Mouse (Mus musculus): ENCODE measurements around the gene Atp10a. TPM values are rescaled to one million over a fixed set of nuclear protein-coding genes. Genes with fewer than 3 reads are reported as not detected.

The Atp10a gene
- polyA plus RNA-seq, 1 experiment from 2014 or later, result 0.93 TPM

DNA sequence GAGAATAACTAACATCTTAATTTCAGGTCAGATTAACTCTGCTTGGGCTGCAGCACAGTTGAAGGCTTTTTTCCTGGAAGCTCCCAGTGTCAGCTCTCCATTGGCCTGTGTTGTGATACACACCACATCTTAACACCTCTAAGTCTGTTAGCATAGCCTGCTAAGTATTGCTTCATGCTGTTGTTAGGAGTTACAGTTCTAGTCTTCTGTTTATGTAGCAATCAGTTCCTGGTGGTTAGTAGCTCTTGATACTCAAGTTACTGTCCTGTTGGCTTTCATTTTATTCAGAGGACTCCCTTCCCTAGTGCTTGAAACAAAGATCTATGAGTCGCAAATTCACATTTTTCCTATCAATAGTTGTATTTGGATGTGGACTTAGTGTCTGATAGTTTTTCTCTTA, 39.7 kb downstream of the Atp10a start:
- no peak for ATAC-seq
- Histone ChIP-seq H3K27me3 (replicated peaks; ENCODE audit: control insufficient read depth, insufficient read depth, low read length) (no peaks in the 10 kb centered on the region), H3K9ac (ENCODE audit: low read length) (no peak overlapping the region), H3K4me1 (ENCODE audit: control insufficient read depth, insufficient read depth, low read length) (peaks cover 9% of the 10 kb centered on the region), H3K4me2 (ENCODE audit: low read length) (no peak overlapping the region), H3K4me3 (ENCODE audit: low read depth, low read length) (no peak overlapping the region), H3K27ac (ENCODE audit: low read depth, low read length) (no peak overlapping the region), H3K9me3 (replicated peaks; ENCODE audit: control insufficient read depth, low read length) (no peaks in the 10 kb centered on the region), H3K36me3 (ENCODE audit: control insufficient read depth, insufficient read depth, low read length) (no peaks in the 10 kb centered on the region)
- 95% methylated on average over 1 of the region's 1 CpGs for WGBS
- DNase-seq (ENCODE audit: low spot score), result no peak

DNA sequence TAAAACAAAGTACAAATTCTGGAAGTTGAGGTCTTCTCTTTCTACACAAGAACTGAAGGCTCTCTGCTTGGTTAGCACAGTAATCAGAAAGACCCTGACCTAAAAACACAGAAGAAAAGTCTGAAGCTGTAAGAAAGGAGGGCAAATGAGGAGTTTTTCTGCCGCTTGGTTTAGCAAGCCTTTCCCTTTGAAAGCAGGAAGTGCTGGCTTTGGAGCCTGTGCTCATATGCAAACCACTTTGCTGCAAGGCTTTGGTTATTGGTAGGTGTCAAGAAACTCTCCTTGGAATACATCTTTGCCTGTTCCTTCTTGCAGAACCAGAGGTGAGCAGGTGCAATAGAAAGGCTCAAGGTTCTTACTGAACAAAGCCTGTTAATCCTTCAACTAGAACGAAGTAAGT, 41.1 kb downstream of the Atp10a start:
- H3K4me3 ChIP-seq (ENCODE audit: low read depth, low read length), result no peak overlapping the region
- 60% methylated on average over 2 of the region's 2 CpGs for WGBS

DNA sequence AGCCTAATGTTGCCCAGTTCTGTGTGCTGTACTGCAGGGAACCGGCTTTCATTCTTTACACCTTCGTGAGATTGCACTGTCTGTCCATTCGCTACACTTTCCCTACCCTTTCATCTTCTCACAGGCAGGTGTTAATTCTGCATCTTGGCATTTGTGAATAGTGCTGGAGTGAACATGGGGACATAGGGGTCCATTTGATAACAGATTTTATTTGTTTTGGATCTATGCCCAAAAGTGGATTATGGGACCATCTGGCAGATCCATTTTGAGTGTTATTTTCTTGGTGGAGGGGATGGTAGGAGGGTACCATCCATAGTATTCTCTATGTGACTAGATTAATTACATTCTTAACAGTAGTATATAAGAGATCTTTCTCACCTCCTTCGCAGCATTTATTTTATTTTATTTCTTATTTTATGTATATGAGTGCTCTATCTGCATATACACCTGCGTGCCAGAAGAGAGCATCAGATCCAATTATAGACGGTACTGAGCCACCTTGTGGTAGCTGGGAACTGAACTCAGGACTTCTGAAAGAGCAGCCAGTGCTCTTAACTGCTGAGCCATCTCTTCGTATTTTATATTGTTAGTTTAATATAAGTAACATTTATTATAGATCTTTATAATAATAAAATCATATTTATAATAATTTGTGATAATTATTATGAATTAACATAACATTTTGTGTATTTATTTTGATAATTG, 42.9 kb downstream of the Atp10a start:
- H3K4me2 ChIP-seq (ENCODE audit: low read length), result no peak overlapping the region
- H3K36me3 ChIP-seq (ENCODE audit: control insufficient read depth, insufficient read depth, low read length), result no peaks in the 10 kb centered on the region
- no peaks in the 10 kb centered on the region for H3K9me3 ChIP-seq (replicated peaks; ENCODE audit: control insufficient read depth, low read length)
- no peak overlapping the region for H3K4me3 ChIP-seq (ENCODE audit: low read depth, low read length)
- H3K27me3 ChIP-seq (replicated peaks; ENCODE audit: control insufficient read depth, insufficient read depth, low read length), result no peaks in the 10 kb centered on the region
- no peaks in the 10 kb centered on the region for H3K4me1 ChIP-seq (ENCODE audit: control insufficient read depth, insufficient read depth, low read length)
- WGBS, result 73% methylated on average over 7 of the region's 7 CpGs
- no peak overlapping the region for H3K9ac ChIP-seq (ENCODE audit: low read length)
- peak; percentile 63; the same call in 1 of the 2 replicates for ATAC-seq
- no peak overlapping the region for H3K27ac ChIP-seq (ENCODE audit: low read depth, low read length)
- DNase-seq (ENCODE audit: low spot score), result peak; percentile 50

More for the DNA sequence above, 41.1 kb downstream of the Atp10a start:
- Histone ChIP-seq H3K27me3 (replicated peaks; ENCODE audit: control insufficient read depth, insufficient read depth, low read length) (no peaks in the 10 kb centered on the region), H3K36me3 (ENCODE audit: control insufficient read depth, insufficient read depth, low read length) (no peaks in the 10 kb centered on the region), H3K9ac (ENCODE audit: low read length) (no peak overlapping the region), H3K27ac (ENCODE audit: low read depth, low read length) (no peak overlapping the region), H3K4me2 (ENCODE audit: low read length) (no peak overlapping the region), H3K4me1 (ENCODE audit: control insufficient read depth, insufficient read depth, low read length) (0 out of 2 replicates have a peak, but pooled peaks cover 8% of the 10 kb centered on the region), H3K9me3 (replicated peaks; ENCODE audit: control insufficient read depth, low read length) (no peaks in the 10 kb centered on the region)
- ATAC-seq (no peak), DNase-seq (ENCODE audit: low spot score) (no peak)

DNA sequence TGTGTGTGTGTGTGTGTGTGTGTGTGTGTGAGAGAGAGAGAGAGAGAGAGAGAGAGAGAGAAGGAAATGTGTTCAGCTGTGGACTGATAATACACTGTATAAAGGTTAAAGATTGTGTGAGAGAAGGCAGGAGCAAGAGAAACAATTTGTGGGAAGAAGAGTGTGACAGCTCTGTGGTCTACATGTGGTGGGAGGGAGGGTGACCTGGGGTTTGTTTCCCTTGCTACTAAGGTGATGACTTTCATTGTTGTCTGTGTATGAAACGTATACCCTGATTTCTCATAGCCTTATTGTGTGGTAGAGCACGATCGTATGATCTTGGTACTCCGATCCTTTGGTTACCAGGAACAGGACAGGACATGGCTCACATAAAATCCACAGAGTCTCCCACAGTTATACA, 45.3 kb downstream of the Atp10a start:
- H3K27ac ChIP-seq (ENCODE audit: low read depth, low read length), result no peak overlapping the region
- no peak overlapping the region for H3K9ac ChIP-seq (ENCODE audit: low read length)
- no peaks in the 10 kb centered on the region for H3K27me3 ChIP-seq (replicated peaks; ENCODE audit: control insufficient read depth, insufficient read depth, low read length)
- no peaks in the 10 kb centered on the region for H3K9me3 ChIP-seq (replicated peaks; ENCODE audit: control insufficient read depth, low read length)
- ATAC-seq, result no peak
- 95% methylated on average over 4 of the region's 4 CpGs for WGBS
- no peaks in the 10 kb centered on the region for H3K36me3 ChIP-seq (ENCODE audit: control insufficient read depth, insufficient read depth, low read length)
- DNase-seq (ENCODE audit: low spot score), result no peak
- no peaks in the 10 kb centered on the region for H3K4me1 ChIP-seq (ENCODE audit: control insufficient read depth, insufficient read depth, low read length)
- H3K4me2 ChIP-seq (ENCODE audit: low read length), result no peak overlapping the region
- no peak overlapping the region for H3K4me3 ChIP-seq (ENCODE audit: low read depth, low read length)

DNA sequence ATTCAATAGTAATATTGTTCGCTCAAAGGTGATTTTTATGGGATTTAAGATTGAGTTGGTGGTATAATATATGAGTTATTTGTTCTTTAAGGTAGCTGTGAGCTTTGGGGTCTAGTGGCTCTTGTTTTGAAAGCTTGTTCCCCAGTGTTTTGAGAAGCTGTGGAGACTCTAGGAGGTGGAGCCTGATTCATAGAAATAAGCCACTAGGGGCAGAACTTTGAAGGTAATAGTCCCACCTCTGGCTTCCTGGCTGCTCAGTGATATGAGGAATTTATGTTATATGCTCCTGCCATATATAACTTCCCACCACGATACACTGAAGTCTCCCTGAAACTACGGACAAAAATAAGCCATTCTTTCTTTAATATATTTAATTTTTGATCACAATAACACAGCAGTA, 49.2 kb downstream of the Atp10a start:
- 96% methylated on average over 3 of the region's 3 CpGs for WGBS
- ATAC-seq (no peak), DNase-seq (ENCODE audit: low spot score) (no peak)
- H3K4me3 ChIP-seq (ENCODE audit: low read depth, low read length), result no peak overlapping the region
- H3K27me3 ChIP-seq (replicated peaks; ENCODE audit: control insufficient read depth, insufficient read depth, low read length), result no peaks in the 10 kb centered on the region
- H3K4me2 ChIP-seq (ENCODE audit: low read length), result no peak overlapping the region
- no peaks in the 10 kb centered on the region for H3K36me3 ChIP-seq (ENCODE audit: control insufficient read depth, insufficient read depth, low read length)
- no peaks in the 10 kb centered on the region for H3K9me3 ChIP-seq (replicated peaks; ENCODE audit: control insufficient read depth, low read length)
- H3K9ac ChIP-seq (ENCODE audit: low read length), result no peak overlapping the region
- H3K27ac ChIP-seq (ENCODE audit: low read depth, low read length), result no peak overlapping the region
- H3K4me1 ChIP-seq (ENCODE audit: control insufficient read depth, insufficient read depth, low read length), result no peaks in the 10 kb centered on the region

DNA sequence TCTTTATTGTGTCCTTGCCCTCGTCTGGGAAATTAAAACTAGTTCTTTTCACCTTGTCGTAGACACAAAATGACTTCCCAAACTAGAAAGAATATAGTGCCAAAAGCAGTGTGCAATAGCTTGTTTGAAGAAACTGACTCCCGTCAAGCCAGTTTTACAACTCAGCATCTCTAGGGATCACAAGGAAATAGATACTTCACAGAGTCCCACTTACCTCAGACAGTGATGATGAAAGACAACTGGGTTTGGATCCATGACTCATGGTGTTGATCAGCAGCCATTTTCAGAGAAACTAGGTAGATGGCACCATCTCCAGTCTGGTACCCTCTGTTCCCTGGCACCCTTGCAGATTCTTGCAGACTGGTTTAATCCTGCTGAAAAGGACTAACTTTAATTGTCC, 53.3 kb downstream of the Atp10a start:
- ATAC-seq, result no peak

DNA sequence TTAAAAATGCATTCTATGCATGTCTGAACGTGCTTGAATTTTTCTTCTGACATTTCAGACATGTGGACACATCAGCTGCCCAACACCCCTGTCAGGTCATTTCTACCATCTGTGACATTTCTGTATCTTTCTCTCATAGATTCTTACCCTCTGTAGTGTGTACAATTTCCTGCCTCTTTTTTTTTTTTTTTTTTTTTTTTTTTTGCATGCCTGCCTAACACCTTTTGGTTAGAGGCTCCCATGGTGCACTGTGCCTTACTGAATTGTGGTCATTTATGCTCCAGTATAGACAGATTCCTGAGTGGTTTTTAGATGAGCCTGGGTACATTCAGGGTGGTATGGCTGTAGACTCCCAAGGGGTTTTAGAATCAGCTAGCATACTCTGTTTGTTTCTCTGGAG, 54.3 kb downstream of the Atp10a start:
- ATAC-seq (no peak), DNase-seq (ENCODE audit: low spot score) (no peak)
- Histone ChIP-seq H3K4me3 (ENCODE audit: low read depth, low read length) (no peak overlapping the region), H3K9ac (ENCODE audit: low read length) (no peak overlapping the region), H3K9me3 (replicated peaks; ENCODE audit: control insufficient read depth, low read length) (no peaks in the 10 kb centered on the region), H3K36me3 (ENCODE audit: control insufficient read depth, insufficient read depth, low read length) (no peaks in the 10 kb centered on the region), H3K27ac (ENCODE audit: low read depth, low read length) (no peak overlapping the region), H3K4me2 (ENCODE audit: low read length) (no peak overlapping the region), H3K4me1 (ENCODE audit: control insufficient read depth, insufficient read depth, low read length) (no peaks in the 10 kb centered on the region), H3K27me3 (replicated peaks; ENCODE audit: control insufficient read depth, insufficient read depth, low read length) (no peaks in the 10 kb centered on the region)
- WGBS, result 86% methylated on average over 1 of the region's 1 CpGs

More for the DNA sequence above, 53.3 kb downstream of the Atp10a start:
- Histone ChIP-seq H3K4me3 (ENCODE audit: low read depth, low read length) (no peak overlapping the region), H3K36me3 (ENCODE audit: control insufficient read depth, insufficient read depth, low read length) (no peaks in the 10 kb centered on the region), H3K9ac (ENCODE audit: low read length) (no peak overlapping the region), H3K9me3 (replicated peaks; ENCODE audit: control insufficient read depth, low read length) (no peaks in the 10 kb centered on the region), H3K4me1 (ENCODE audit: control insufficient read depth, insufficient read depth, low read length) (no peaks in the 10 kb centered on the region), H3K4me2 (ENCODE audit: low read length) (no peak overlapping the region), H3K27me3 (replicated peaks; ENCODE audit: control insufficient read depth, insufficient read depth, low read length) (no peaks in the 10 kb centered on the region), H3K27ac (ENCODE audit: low read depth, low read length) (no peak overlapping the region)
- WGBS, result 84% methylated on average over 3 of the region's 3 CpGs
- no peak for DNase-seq (ENCODE audit: low spot score)

DNA sequence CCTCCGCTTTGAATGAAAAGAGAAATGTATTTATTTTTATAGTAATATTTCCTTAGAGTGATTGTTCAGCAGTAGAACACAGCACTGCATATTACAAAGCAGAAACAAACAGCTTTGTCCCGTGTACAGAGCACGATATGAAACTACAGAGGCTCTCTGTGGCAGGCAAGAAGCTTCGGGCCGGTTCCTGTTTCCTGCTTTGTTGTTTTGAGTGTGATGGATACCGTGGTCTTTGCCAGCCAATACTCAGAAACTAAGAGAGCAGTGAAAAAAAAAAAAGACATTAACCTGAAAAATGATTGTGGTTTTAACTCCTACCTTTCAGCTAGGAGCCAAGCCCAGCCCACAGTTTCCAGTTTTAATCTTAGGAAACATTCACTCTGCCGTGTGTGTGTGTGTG, 55.8 kb downstream of the Atp10a start:
- ATAC-seq (no peak), DNase-seq (ENCODE audit: low spot score) (no peak)
- H3K4me1 ChIP-seq (ENCODE audit: control insufficient read depth, insufficient read depth, low read length), result no peaks in the 10 kb centered on the region
- H3K9ac ChIP-seq (ENCODE audit: low read length), result no peak overlapping the region
- H3K4me3 ChIP-seq (ENCODE audit: low read depth, low read length), result no peak overlapping the region
- WGBS, result 91% methylated on average over 7 of the region's 7 CpGs
- no peaks in the 10 kb centered on the region for H3K27me3 ChIP-seq (replicated peaks; ENCODE audit: control insufficient read depth, insufficient read depth, low read length)
- H3K9me3 ChIP-seq (replicated peaks; ENCODE audit: control insufficient read depth, low read length), result no peaks in the 10 kb centered on the region
- H3K4me2 ChIP-seq (ENCODE audit: low read length), result no peak overlapping the region
- H3K36me3 ChIP-seq (ENCODE audit: control insufficient read depth, insufficient read depth, low read length), result no peaks in the 10 kb centered on the region
- no peak overlapping the region for H3K27ac ChIP-seq (ENCODE audit: low read depth, low read length)

DNA sequence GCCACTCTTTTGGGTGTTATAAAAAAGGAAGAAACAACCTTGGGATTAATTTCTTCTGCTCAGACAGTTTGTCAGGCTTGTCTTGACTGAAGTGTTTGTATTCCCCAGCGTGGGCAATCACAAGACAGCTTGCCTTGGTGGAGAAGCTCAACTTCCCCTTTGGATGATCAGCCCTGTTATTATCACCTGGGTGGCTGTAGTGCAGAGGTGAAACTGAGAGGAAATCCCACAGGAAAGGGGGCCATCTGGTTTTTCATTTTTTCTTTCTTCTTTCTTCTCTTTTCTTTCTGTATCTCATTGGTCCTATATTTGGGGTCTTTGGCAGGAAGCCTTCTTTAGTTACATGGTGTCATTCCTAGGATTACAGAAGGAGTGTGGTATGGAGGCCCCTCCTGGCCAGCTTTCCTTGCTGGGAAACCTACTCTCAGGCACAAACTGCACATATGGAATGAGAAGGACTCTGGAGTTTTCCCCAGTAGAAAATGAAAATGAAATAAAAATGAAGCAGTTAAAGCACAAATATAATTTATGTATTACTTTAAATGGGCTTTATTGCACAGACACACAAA, 59.7 kb downstream of the Atp10a start:
- H3K4me2 ChIP-seq (ENCODE audit: low read length), result no peak overlapping the region
- H3K4me1 ChIP-seq (ENCODE audit: control insufficient read depth, insufficient read depth, low read length), result 0 out of 2 replicates have a peak, but pooled peaks cover 2% of the 10 kb centered on the region
- no peaks in the 10 kb centered on the region for H3K9me3 ChIP-seq (replicated peaks; ENCODE audit: control insufficient read depth, low read length)
- no peaks in the 10 kb centered on the region for H3K36me3 ChIP-seq (ENCODE audit: control insufficient read depth, insufficient read depth, low read length)
- DNase-seq (ENCODE audit: low spot score), result no peak
- H3K9ac ChIP-seq (ENCODE audit: low read length), result no peak overlapping the region
- H3K27ac ChIP-seq (ENCODE audit: low read depth, low read length), result no peak overlapping the region
- WGBS, result 68% methylated on average over 1 of the region's 1 CpGs
- ATAC-seq, result no peak
- H3K27me3 ChIP-seq (replicated peaks; ENCODE audit: control insufficient read depth, insufficient read depth, low read length), result no peaks in the 10 kb centered on the region
- H3K4me3 ChIP-seq (ENCODE audit: low read depth, low read length), result no peak overlapping the region

Measured in forebrain, embryonic 14.5 days (tissue).